ENCODE assay signal across 11 mouse cellular contexts in the genomic region with DNA sequence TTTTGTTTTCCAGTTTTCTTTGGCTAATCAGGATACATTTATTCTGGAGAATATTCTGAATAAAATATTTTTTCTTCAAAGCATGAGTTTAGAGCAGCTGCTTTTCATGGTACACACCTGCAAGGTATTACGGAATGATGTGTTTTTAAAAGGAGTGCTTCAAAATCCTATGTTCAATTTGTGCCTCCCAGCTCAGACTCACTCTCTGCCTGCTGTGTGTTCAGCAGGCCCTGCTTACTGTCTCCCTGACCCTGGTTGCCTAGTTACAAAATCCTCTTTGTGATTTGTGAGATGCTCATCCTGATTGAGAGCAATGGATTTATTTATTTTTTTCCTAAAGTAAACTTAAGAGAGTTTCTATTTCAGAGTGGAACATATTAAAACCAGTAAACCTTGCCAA.
DNase-seq lines count a peak whose midpoint lies in the region; ATAC-seq lines count a peak whose summit lies in the region.
"Had no signal": no experiment of that assay in that cellular context is flagged by ENCODE, and none has a peak within 500 bp of the region (broad histone marks: within the 10 kb centered on the region; RNA-seq: fewer than 3 reads in every experiment).

No protein-coding gene starts in this region.

- no peaks in the 10 kb centered on the region for H3K9me3 ChIP-seq in forebrain, embryonic 13.5 days (replicated peaks)
- no peaks in the 10 kb centered on the region for H3K9me3 ChIP-seq in forebrain, embryonic 15.5 days
- H3K9me3 ChIP-seq in intestine, embryonic 16.5 days (ENCODE audit: control insufficient read depth, low read length): no peaks in the 10 kb centered on the region
- H3K9me3 ChIP-seq in stomach, embryonic 15.5 days: no peaks in the 10 kb centered on the region
- H3K9me3 ChIP-seq: hindbrain, embryonic 10.5 days had no signal

- DNase-seq in lung, postnatal 36 days: peak; percentile 7
- DNase-seq in lung, postnatal 25 days (ENCODE audit: low spot score): no peak
- no peak for DNase-seq in left cerebral cortex, postnatal 10 days (ENCODE audit: extremely low spot score in 1 of 2, low spot score in 2 of 2)
- no peak for DNase-seq in kidney, postnatal 14 days
- DNase-seq: lung, postnatal 10 days had no signal

- peak; percentile 39; the same call in 1 of the 2 replicates for ATAC-seq in forebrain, embryonic 13.5 days
- ATAC-seq in forebrain, embryonic 15.5 days (replicated peaks): no peak; the same call in 1 of the 2 replicates
- ATAC-seq in intestine, embryonic 16.5 days: peak; percentile 60; the same call in 1 of the 2 replicates
- ATAC-seq in stomach, embryonic 15.5 days (ENCODE audit: insufficient read depth, low FRiP score, low read depth): no peak

- 52% methylated on average over 1 of the region's 1 CpGs for WGBS in forebrain, embryonic 13.5 days
- WGBS in forebrain, embryonic 15.5 days: 50% methylated on average over 1 of the region's 1 CpGs
- WGBS in intestine, embryonic 16.5 days: 51% methylated on average over 1 of the region's 1 CpGs
- WGBS in stomach, embryonic 15.5 days: 62% methylated on average over 1 of the region's 1 CpGs

- H3K4me1 ChIP-seq in forebrain, embryonic 13.5 days: peaks cover 15% of the 10 kb centered on the region
- H3K4me1 ChIP-seq in forebrain, embryonic 15.5 days: peaks cover 13% of the 10 kb centered on the region
- no peaks in the 10 kb centered on the region for H3K4me1 ChIP-seq in intestine, embryonic 16.5 days (ENCODE audit: control insufficient read depth, insufficient read depth, low read length)
- H3K4me1 ChIP-seq in stomach, embryonic 15.5 days: no peaks in the 10 kb centered on the region
- H3K4me1 ChIP-seq: hindbrain, embryonic 10.5 days had no signal

- no peak overlapping the region for H3K4me3 ChIP-seq in forebrain, embryonic 13.5 days
- no peak overlapping the region for H3K4me3 ChIP-seq in forebrain, embryonic 15.5 days
- no peak overlapping the region for H3K4me3 ChIP-seq in intestine, embryonic 16.5 days (ENCODE audit: low read length)
- H3K4me3 ChIP-seq in stomach, embryonic 15.5 days (replicated peaks): no peak overlapping the region
- H3K4me3 ChIP-seq: erythroblast, embryonic 14.5 days; hindbrain, embryonic 10.5 days had no signal

- H3K27ac ChIP-seq in forebrain, embryonic 13.5 days: no peak overlapping the region
- H3K27ac ChIP-seq in forebrain, embryonic 15.5 days (replicated peaks): no peak overlapping the region
- H3K27ac ChIP-seq in intestine, embryonic 16.5 days (ENCODE audit: low read length): no peak overlapping the region
- 0 out of 2 replicates have a peak overlapping the region, but pooled peaks have one; percentile 31 for H3K27ac ChIP-seq in stomach, embryonic 15.5 days
- H3K27ac ChIP-seq: hindbrain, embryonic 10.5 days had no signal

- no peak overlapping the region for H3K4me2 ChIP-seq in forebrain, embryonic 13.5 days
- no peak overlapping the region for H3K4me2 ChIP-seq in forebrain, embryonic 15.5 days (replicated peaks)
- H3K4me2 ChIP-seq in intestine, embryonic 16.5 days (ENCODE audit: low read depth, low read length): no peak overlapping the region
- H3K4me2 ChIP-seq in stomach, embryonic 15.5 days: no peak overlapping the region

- H3K9ac ChIP-seq in forebrain, embryonic 13.5 days: no peak overlapping the region
- H3K9ac ChIP-seq in forebrain, embryonic 15.5 days (replicated peaks): no peak overlapping the region
- H3K9ac ChIP-seq in intestine, embryonic 16.5 days (ENCODE audit: low read depth, low read length): no peak overlapping the region
- H3K9ac ChIP-seq in stomach, embryonic 15.5 days: no peak overlapping the region

- H3K27me3 ChIP-seq in forebrain, embryonic 13.5 days: no peaks in the 10 kb centered on the region
- no peaks in the 10 kb centered on the region for H3K27me3 ChIP-seq in forebrain, embryonic 15.5 days
- H3K27me3 ChIP-seq in intestine, embryonic 16.5 days (replicated peaks; ENCODE audit: control insufficient read depth, insufficient read depth, low read length): no peaks in the 10 kb centered on the region
- no peaks in the 10 kb centered on the region for H3K27me3 ChIP-seq in stomach, embryonic 15.5 days (replicated peaks)

- intact Hi-C loops in left cerebral cortex, postnatal 10 days (cut with DNase I): no loop called here

- H3K36me3 ChIP-seq in forebrain, embryonic 13.5 days (ENCODE audit: poor library complexity, severe bottlenecking): no peaks in the 10 kb centered on the region
- H3K36me3 ChIP-seq in forebrain, embryonic 15.5 days: no peaks in the 10 kb centered on the region
- no peaks in the 10 kb centered on the region for H3K36me3 ChIP-seq in intestine, embryonic 16.5 days (ENCODE audit: control insufficient read depth, insufficient read depth, low read length)
- H3K36me3 ChIP-seq in stomach, embryonic 15.5 days: no peaks in the 10 kb centered on the region
- H3K36me3 ChIP-seq: hindbrain, embryonic 10.5 days had no signal

Comparison
In these comparisons a context has a peak if more than half of its experiments do, and no peak if none do; other contexts are left out.
1. ATAC-seq: peak in forebrain, embryonic 13.5 days (single experiment) and intestine, embryonic 16.5 days (single experiment); none in forebrain, embryonic 15.5 days (single experiment) and stomach, embryonic 15.5 days (single experiment).